In the genomic region with DNA sequence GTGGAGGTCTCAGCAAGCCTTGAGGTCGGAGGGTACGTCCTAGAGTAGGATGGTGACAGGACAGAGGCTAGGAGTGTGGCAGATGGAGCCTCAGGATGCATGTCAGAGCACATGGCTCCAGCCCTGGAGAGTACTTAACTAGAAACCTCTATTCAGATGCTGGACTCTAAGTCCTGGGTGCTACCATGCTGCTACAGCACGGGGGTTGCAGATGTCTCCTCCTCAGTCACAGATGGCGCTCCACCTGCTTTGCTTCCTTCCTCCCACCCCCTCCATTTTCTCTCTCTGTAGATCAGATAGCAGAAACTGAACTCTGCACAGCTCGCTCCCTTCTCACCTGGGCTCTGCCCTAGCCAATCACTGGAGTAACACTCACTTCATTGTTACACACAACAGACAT, we compare ENCODE assay signal across 11 mouse cellular contexts.
A peak's percentile ranks its signal among the peaks of the same experiment; 100 is the strongest.
DNase-seq lines count a peak whose midpoint lies in the region; ATAC-seq and TF ChIP-seq lines count a peak whose summit lies in the region.
"Had no signal": no experiment of that assay in that cellular context is flagged by ENCODE, and none has a peak within 500 bp of the region (broad histone marks: within the 10 kb centered on the region; RNA-seq: fewer than 3 reads in every experiment).

No protein-coding gene starts in this region.

- peak; percentile 80 to 87 for DNase-seq in cerebellum, adult 18-20 months
- peak; percentile 63 to 74 for DNase-seq in layer of hippocampus, adult 2 months (ENCODE audit: low spot score in 2 of 2)
- DNase-seq in thymus, adult 18-20 months, result peak; percentile 39
- DNase-seq in T-cell, adult 2 months (ENCODE audit: low spot score), result no peak
- DNase-seq in kidney, adult 8-10 months, result no peak
- DNase-seq: heart, adult 18-20 months had no signal

- H3K36me3 ChIP-seq in intestine, embryonic 16.5 days (ENCODE audit: control insufficient read depth, insufficient read depth, low read length), result peaks cover 5% of the 10 kb centered on the region; the same call in 1 of the 2 replicates
- H3K36me3 ChIP-seq in intestine, embryonic 15.5 days, result peaks cover 13% of the 10 kb centered on the region
- peaks cover 17% of the 10 kb centered on the region; the same call in 1 of the 2 replicates for H3K36me3 ChIP-seq in heart, embryonic 11.5 days (ENCODE audit: control insufficient read depth, insufficient read depth, low read length)

- no peak overlapping the region for H3K9ac ChIP-seq in intestine, embryonic 16.5 days (ENCODE audit: low read depth, low read length)
- no peak overlapping the region for H3K9ac ChIP-seq in intestine, embryonic 15.5 days
- H3K9ac ChIP-seq in heart, embryonic 11.5 days (ENCODE audit: low read depth, low read length), result no peak overlapping the region

- no peak overlapping the region for H3K4me2 ChIP-seq in intestine, embryonic 16.5 days (ENCODE audit: low read depth, low read length)
- no peak overlapping the region for H3K4me2 ChIP-seq in intestine, embryonic 15.5 days (replicated peaks)
- H3K4me2 ChIP-seq in heart, embryonic 11.5 days, result no peak overlapping the region
- H3K4me2 ChIP-seq: midbrain, embryonic 11.5 days had no signal

- H3K4me1 ChIP-seq in intestine, embryonic 16.5 days (ENCODE audit: control insufficient read depth, insufficient read depth, low read length), result peaks cover 14% of the 10 kb centered on the region
- peaks cover 18% of the 10 kb centered on the region for H3K4me1 ChIP-seq in intestine, embryonic 15.5 days (replicated peaks)
- H3K4me1 ChIP-seq in heart, embryonic 11.5 days (ENCODE audit: control insufficient read depth, insufficient read depth, low read length), result peaks cover 15% of the 10 kb centered on the region

- no peak for TF ChIP-seq CTCF in layer of hippocampus, adult 2 months (conservative IDR thresholded peaks at IDR 0.05)

- H3K27me3 ChIP-seq in intestine, embryonic 16.5 days (replicated peaks; ENCODE audit: control insufficient read depth, insufficient read depth, low read length), result no peaks in the 10 kb centered on the region
- no peaks in the 10 kb centered on the region for H3K27me3 ChIP-seq in intestine, embryonic 15.5 days (replicated peaks)
- no peaks in the 10 kb centered on the region for H3K27me3 ChIP-seq in heart, embryonic 11.5 days (ENCODE audit: control insufficient read depth, insufficient read depth, low read length)

- WGBS in intestine, embryonic 16.5 days, result 87% methylated on average over 5 of the region's 5 CpGs
- WGBS in intestine, embryonic 15.5 days, result 76% methylated on average over 5 of the region's 5 CpGs
- WGBS in heart, embryonic 11.5 days (ENCODE audit: insufficient replicate concordance), result 79% methylated on average over 5 of the region's 5 CpGs

- peak; percentile 7; the same call in 1 of the 2 replicates for ATAC-seq in intestine, embryonic 16.5 days
- no peak for ATAC-seq in intestine, embryonic 15.5 days
- ATAC-seq in heart, embryonic 11.5 days (replicated peaks; ENCODE audit: insufficient number of reproducible peaks, low FRiP score, low TSS enrichment), result no peak
- ATAC-seq: inflammation-experienced regulatory T-cells, adult 6 months had no signal

- no peaks in the 10 kb centered on the region for H3K9me3 ChIP-seq in intestine, embryonic 16.5 days (ENCODE audit: control insufficient read depth, low read length)
- no peaks in the 10 kb centered on the region for H3K9me3 ChIP-seq in intestine, embryonic 15.5 days
- H3K9me3 ChIP-seq in heart, embryonic 11.5 days (replicated peaks; ENCODE audit: control insufficient read depth, low read length), result no peaks in the 10 kb centered on the region

- H3K4me3 ChIP-seq in intestine, embryonic 16.5 days (ENCODE audit: low read length), result no peak overlapping the region
- no peak overlapping the region for H3K4me3 ChIP-seq in intestine, embryonic 15.5 days (replicated peaks)
- no peak overlapping the region for H3K4me3 ChIP-seq in layer of hippocampus, adult 2 months
- H3K4me3 ChIP-seq in heart, embryonic 11.5 days (ENCODE audit: low read depth, low read length), result no peak overlapping the region

- H3K27ac ChIP-seq in intestine, embryonic 16.5 days (ENCODE audit: low read length), result no peak overlapping the region
- no peak overlapping the region for H3K27ac ChIP-seq in intestine, embryonic 15.5 days
- H3K27ac ChIP-seq in layer of hippocampus, adult 2 months, result peak overlapping the region; percentile 81
- H3K27ac ChIP-seq in heart, embryonic 11.5 days (ENCODE audit: low read depth, low read length), result no peak overlapping the region

Comparison
In these comparisons a context has a peak if more than half of its experiments do, and no peak if none do; other contexts are left out.
1. DNase-seq: peak in cerebellum, adult 18-20 months (2 of 2), layer of hippocampus, adult 2 months (2 of 2) and thymus, adult 18-20 months (2 of 2); none in T-cell, adult 2 months (single experiment) and kidney, adult 8-10 months (0 of 2).